Mouse (Mus musculus): ENCODE measurements around the gene Tnfaip8l3. TPM values are rescaled to one million over a fixed set of nuclear protein-coding genes. Genes with fewer than 3 reads are reported as not detected.
"Not testable (repeated sequence)": the region's sequence is repeated elsewhere in the genome, so short reads cannot be mapped to it uniquely, and the experiment has no call there.

Gene Tnfaip8l3
- polyA plus RNA-seq (2012; rRNA removed) = 1.9 and 2.1 TPM in 2 replicates

GRCm38 (mm10) chr9:54068032-54068649, at the start of gene Tnfaip8l3:
Gene Tnfaip8l3 (minus strand): TSS chr9:54068388.
- peak; percentile 36 for DNase-seq (ENCODE audit: low spot score)

- DNase-seq (ENCODE audit: low spot score) = no peak
Observed at GRCm38 (mm10) chr9:54112726-54113125, 44.5 kb upstream of the Tnfaip8l3 start.

GRCm38 (mm10) chr9:54098636-54099035, 30.4 kb upstream of the Tnfaip8l3 start:
- no peak for DNase-seq (ENCODE audit: low spot score)

GRCm38 (mm10) chr9:54097091-54097490, 28.9 kb upstream of the Tnfaip8l3 start:
- DNase-seq (ENCODE audit: low spot score) = no peak

GRCm38 (mm10) chr9:54084245-54084644, 16.1 kb upstream of the Tnfaip8l3 start:
- DNase-seq (ENCODE audit: low spot score) = no peak

GRCm38 (mm10) chr9:54077740-54078139, 9.6 kb upstream of the Tnfaip8l3 start:
- no peak for DNase-seq (ENCODE audit: low spot score)

GRCm38 (mm10) chr9:54074901-54075300, 6.7 kb upstream of the Tnfaip8l3 start:
- DNase-seq (ENCODE audit: low spot score) = no peak

- DNase-seq (ENCODE audit: low spot score) = no peak
Observed at GRCm38 (mm10) chr9:54073688-54074087, 5.5 kb upstream of the Tnfaip8l3 start.

GRCm38 (mm10) chr9:54071474-54072095, 3.4 kb upstream of the Tnfaip8l3 start:
- DNase-seq (ENCODE audit: low spot score) = no peak

GRCm38 (mm10) chr9:54069204-54069603, 1.0 kb upstream of the Tnfaip8l3 start:
- DNase-seq (ENCODE audit: low spot score) = no peak

- DNase-seq (ENCODE audit: low spot score) = peak; percentile 51
Observed at GRCm38 (mm10) chr9:54068777-54069176, 589 bp upstream of the Tnfaip8l3 start.

GRCm38 (mm10) chr9:54067642-54068031, 551 bp downstream of the Tnfaip8l3 start:
- no peak for DNase-seq (ENCODE audit: low spot score)

GRCm38 (mm10) chr9:54064836-54065235, 3.4 kb downstream of the Tnfaip8l3 start:
- no peak for DNase-seq (ENCODE audit: low spot score)

- no peak for DNase-seq (ENCODE audit: low spot score)
Observed at GRCm38 (mm10) chr9:54063655-54064054, 4.5 kb downstream of the Tnfaip8l3 start.

- no peak for DNase-seq (ENCODE audit: low spot score)
Observed at GRCm38 (mm10) chr9:54061666-54062065, 6.5 kb downstream of the Tnfaip8l3 start.

- DNase-seq (ENCODE audit: low spot score) = no peak
Observed at GRCm38 (mm10) chr9:54051298-54052068, 16.7 kb downstream of the Tnfaip8l3 start.

- no peak for DNase-seq (ENCODE audit: low spot score)
Observed at GRCm38 (mm10) chr9:54048978-54049377, 19.2 kb downstream of the Tnfaip8l3 start.

- no peak for DNase-seq (ENCODE audit: low spot score)
Observed at GRCm38 (mm10) chr9:54043067-54043466, 25.1 kb downstream of the Tnfaip8l3 start.

GRCm38 (mm10) chr9:54037717-54038116, 30.5 kb downstream of the Tnfaip8l3 start:
- DNase-seq (ENCODE audit: low spot score) = no peak

- no peak for DNase-seq (ENCODE audit: low spot score)
Observed at GRCm38 (mm10) chr9:54034691-54035090, 33.5 kb downstream of the Tnfaip8l3 start.

- no peak for DNase-seq (ENCODE audit: low spot score)
Observed at GRCm38 (mm10) chr9:54022795-54023194, 45.4 kb downstream of the Tnfaip8l3 start.

GRCm38 (mm10) chr9:53994528-53994927, 73.7 kb downstream of the Tnfaip8l3 start:
- no peak for DNase-seq (ENCODE audit: low spot score)

- not testable (repeated sequence) for DNase-seq (ENCODE audit: low spot score)
Observed at GRCm38 (mm10) chr9:53992567-53992966, 75.6 kb downstream of the Tnfaip8l3 start.
